Mouse (Mus musculus) intestine, embryonic 16.5 days (tissue): ENCODE measurements at regions not wholly inside any gene's neighbourhood (a gene's known extent, or its start where the extent isn't known, plus 50 kb on each side); places are given as distances from the start of the nearest gene placed in this dataset.

Experiments used
- ATAC-seq: fragments of 200-750 bp; cut with Nextera tagmentation; 2 replicates; pipeline ENCODE4 v1.8.0; 2017; ENCODE audit warnings: moderate TSS enrichment, moderate library complexity
- H3K27ac ChIP-seq: fragments of 300-500 bp; sonication (generic); 2 replicates; pipeline ENCODE4 v1.5.1; 2014; ENCODE audit warnings: mild to moderate bottlenecking, low read length
- H3K27me3 ChIP-seq: fragments of 300-500 bp; sonication (generic); replicated peaks from 2 replicates; pipeline ENCODE4 v1.6.1; 2014; ENCODE audit warnings: low read length, control low read depth, mixed read lengths; ENCODE audit not compliant: control insufficient read depth, insufficient read depth
- H3K36me3 ChIP-seq: fragments of 300-500 bp; sonication (generic); 2 replicates; pipeline ENCODE4 v1.6.1; 2014; ENCODE audit warnings: low read length, control low read depth; ENCODE audit not compliant: control insufficient read depth, insufficient read depth
- H3K4me1 ChIP-seq: fragments of 300-500 bp; sonication (generic); 2 replicates; pipeline ENCODE4 v1.6.1; 2014; ENCODE audit warnings: low read length, control low read depth, mixed read lengths; ENCODE audit not compliant: control insufficient read depth, insufficient read depth
- H3K4me2 ChIP-seq: fragments of 300-500 bp; sonication (generic); 2 replicates; pipeline ENCODE4 v1.6.1; 2014; ENCODE audit warnings: low read depth, low read length, control low read depth
- H3K4me3 ChIP-seq: fragments of 300-500 bp; sonication (generic); 2 replicates; pipeline ENCODE4 v1.5.1; 2014; ENCODE audit warnings: mild to moderate bottlenecking, low read length
- H3K9ac ChIP-seq: fragments of 300-500 bp; sonication (generic); 2 replicates; pipeline ENCODE4 v1.6.1; 2014; ENCODE audit warnings: low read depth, low read length
- H3K9me3 ChIP-seq: fragments of 300-500 bp; sonication (generic); 2 replicates; pipeline ENCODE4 v1.6.1; 2016; ENCODE audit warnings: low read length, control low read depth; ENCODE audit not compliant: control insufficient read depth
- WGBS: fragments of 180-500 bp; shearing (Covaris S2); extraction: QIAGEN DNeasy Blood & Tissue Kit; methylation state at CpG from one replicate; pipeline ENCODE4 v1.1.7; 2014; 5-methylcytosine and 5-hydroxymethylcytosine counted together

DNA sequence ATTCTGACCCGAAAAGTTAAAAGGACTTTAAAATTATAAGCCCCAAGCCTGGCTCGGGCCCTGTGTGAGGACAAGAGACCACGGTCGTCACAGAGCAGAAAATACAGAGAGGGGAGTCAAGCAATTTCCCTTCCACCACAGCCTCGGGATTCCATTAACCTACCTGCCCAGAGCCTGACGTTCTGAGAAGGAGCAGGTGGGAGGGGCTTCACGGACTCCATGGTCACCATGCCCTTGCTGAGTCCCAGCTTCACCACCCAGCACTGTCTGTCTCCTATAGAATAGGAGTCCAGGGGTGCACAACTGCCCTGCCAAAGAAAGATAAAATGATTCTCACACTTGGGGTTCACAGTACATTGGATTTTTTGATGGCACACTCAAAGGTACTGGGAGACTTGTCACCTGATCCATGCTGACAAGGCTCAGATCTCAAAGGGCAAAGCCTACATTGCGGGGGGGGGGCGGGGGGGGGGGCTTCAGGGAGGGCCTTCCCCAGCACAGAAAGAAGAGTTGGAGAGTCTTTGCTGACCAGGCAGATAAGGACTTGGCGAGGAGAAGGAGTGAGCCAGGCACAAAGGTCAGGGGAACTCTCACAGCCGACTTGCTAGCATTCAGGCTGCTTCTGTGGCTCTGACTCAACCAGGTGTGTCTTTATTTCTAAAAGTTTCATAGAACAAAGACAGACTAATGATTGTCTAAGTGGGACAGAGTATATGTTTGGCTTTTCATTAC, 166.1 kb downstream of the Ptpru start:
- H3K4me3 ChIP-seq, result peak overlapping the region; percentile 15; the same call in 1 of the 2 replicates
- peak overlapping the region; percentile 9; the same call in 1 of the 2 replicates for H3K4me2 ChIP-seq
- no peaks in the 10 kb centered on the region for H3K27me3 ChIP-seq
- ATAC-seq, result peak; percentile 89
- H3K9ac ChIP-seq, result peak overlapping the region; percentile 22; the same call in 1 of the 2 replicates
- peak overlapping the region; percentile 74 for H3K27ac ChIP-seq
- H3K4me1 ChIP-seq, result no peaks in the 10 kb centered on the region; the same call in 1 of the 2 replicates
- no peaks in the 10 kb centered on the region for H3K9me3 ChIP-seq
- H3K36me3 ChIP-seq, result no peaks in the 10 kb centered on the region
- WGBS, result 42% methylated on average over 11 of the region's 11 CpGs

DNA sequence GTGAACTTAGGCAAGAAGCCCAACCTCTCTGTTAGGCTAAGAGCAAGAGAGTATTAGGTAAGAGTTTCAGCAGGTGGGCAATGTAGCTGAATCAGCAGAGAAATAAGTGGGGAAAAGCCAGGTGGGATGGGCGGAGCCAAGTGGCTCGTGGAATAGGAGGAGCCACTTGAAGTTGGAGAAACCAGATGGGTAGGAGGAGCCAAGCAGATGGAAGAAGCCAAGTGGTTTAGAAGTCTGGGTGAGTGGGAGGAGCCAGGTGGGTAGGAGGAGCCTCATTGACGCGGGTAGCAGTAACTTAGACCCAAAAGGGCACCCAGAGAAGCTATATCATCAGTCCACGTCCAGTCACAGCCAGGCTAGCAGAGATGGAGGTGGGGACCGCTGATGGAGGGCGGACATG, 160.1 kb downstream of the Ptpru start:
- H3K27ac ChIP-seq, result no peak overlapping the region
- 83% methylated on average over 7 of the region's 7 CpGs for WGBS
- no peaks in the 10 kb centered on the region for H3K27me3 ChIP-seq
- H3K4me2 ChIP-seq, result no peak overlapping the region
- ATAC-seq, result no peak
- no peak overlapping the region for H3K9ac ChIP-seq
- no peak overlapping the region for H3K4me3 ChIP-seq
- no peaks in the 10 kb centered on the region for H3K36me3 ChIP-seq
- H3K4me1 ChIP-seq, result no peaks in the 10 kb centered on the region; the same call in 1 of the 2 replicates
- no peaks in the 10 kb centered on the region for H3K9me3 ChIP-seq

DNA sequence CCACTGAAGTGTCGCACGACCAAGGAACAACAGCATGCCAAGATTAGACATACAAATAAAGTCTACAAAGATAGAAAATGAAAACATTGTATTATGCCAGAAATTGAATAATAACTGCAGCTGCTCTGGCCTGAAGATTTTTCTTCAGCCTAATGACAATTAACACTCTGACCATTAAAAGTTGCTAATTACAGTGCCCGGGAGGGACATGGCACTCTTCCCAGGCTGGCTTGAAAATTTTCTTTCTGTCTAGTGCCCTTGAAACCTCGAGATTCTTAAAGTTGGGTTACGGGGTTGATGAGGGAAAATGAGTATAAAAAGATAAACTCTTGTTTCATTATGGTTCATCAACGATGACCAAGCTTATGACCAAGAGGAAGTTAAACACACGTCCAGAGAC, 154.9 kb downstream of the Ptpru start:
- H3K9me3 ChIP-seq, result no peaks in the 10 kb centered on the region
- no peak overlapping the region for H3K4me2 ChIP-seq
- H3K27me3 ChIP-seq, result no peaks in the 10 kb centered on the region
- no peak overlapping the region for H3K4me3 ChIP-seq
- no peak overlapping the region for H3K27ac ChIP-seq
- no peaks in the 10 kb centered on the region for H3K36me3 ChIP-seq
- ATAC-seq, result no peak
- 65% methylated on average over 7 of the region's 7 CpGs for WGBS
- no peaks in the 10 kb centered on the region for H3K4me1 ChIP-seq
- no peak overlapping the region for H3K9ac ChIP-seq

DNA sequence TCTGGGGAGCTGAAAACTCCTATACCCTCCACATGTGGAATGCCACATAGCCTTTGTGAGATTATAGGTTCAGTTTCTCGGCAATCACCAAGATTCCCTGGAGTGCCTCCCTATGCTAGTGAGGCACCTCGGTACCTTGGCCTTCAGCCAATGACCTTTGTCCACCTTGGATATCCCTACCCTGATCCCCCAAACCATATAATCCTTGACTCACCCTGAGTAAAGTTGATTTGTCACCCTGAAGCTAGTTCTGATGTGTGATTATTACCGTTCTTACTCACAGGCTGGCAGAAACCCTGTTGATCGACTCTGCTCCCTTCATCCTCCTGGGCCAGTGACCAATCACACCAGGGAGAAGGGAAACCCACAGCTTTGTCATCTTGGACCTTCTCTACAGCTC, 152.5 kb downstream of the Ptpru start:
- no peaks in the 10 kb centered on the region for H3K36me3 ChIP-seq
- 69% methylated on average over 4 of the region's 4 CpGs for WGBS
- H3K4me1 ChIP-seq, result no peaks in the 10 kb centered on the region; the same call in 1 of the 2 replicates
- H3K9ac ChIP-seq, result no peak overlapping the region
- no peak overlapping the region for H3K4me3 ChIP-seq
- ATAC-seq, result peak; percentile 86
- no peaks in the 10 kb centered on the region for H3K27me3 ChIP-seq
- no peak overlapping the region for H3K27ac ChIP-seq
- H3K9me3 ChIP-seq, result no peaks in the 10 kb centered on the region
- no peak overlapping the region for H3K4me2 ChIP-seq

DNA sequence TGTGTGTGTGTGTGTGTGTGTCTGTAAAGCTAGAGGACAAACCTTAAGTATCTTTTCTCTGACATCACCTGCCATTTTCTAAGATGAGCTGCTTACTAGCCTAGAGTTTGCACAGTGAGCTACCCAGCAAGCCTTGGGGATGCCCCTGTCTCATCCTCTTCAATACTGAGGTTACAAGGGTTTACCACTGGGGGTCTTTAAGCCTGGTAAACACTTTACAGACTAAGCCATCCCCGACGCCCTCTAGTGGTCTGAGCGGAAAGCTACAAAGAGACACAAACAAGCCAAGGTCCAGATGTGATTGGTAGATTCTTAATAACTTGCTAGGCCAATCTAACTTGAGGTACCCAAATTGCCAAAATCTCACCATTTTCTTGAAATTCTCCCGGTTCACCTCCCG, 143.9 kb downstream of the Ptpru start:
- Histone ChIP-seq H3K27ac (no peak overlapping the region), H3K4me2 (no peak overlapping the region), H3K9me3 (no peaks in the 10 kb centered on the region), H3K4me3 (no peak overlapping the region), H3K4me1 (peaks cover 11% of the 10 kb centered on the region), H3K27me3 (no peaks in the 10 kb centered on the region), H3K36me3 (no peaks in the 10 kb centered on the region), H3K9ac (no peak overlapping the region)
- no peak for ATAC-seq
- 17% methylated on average over 5 of the region's 5 CpGs for WGBS

DNA sequence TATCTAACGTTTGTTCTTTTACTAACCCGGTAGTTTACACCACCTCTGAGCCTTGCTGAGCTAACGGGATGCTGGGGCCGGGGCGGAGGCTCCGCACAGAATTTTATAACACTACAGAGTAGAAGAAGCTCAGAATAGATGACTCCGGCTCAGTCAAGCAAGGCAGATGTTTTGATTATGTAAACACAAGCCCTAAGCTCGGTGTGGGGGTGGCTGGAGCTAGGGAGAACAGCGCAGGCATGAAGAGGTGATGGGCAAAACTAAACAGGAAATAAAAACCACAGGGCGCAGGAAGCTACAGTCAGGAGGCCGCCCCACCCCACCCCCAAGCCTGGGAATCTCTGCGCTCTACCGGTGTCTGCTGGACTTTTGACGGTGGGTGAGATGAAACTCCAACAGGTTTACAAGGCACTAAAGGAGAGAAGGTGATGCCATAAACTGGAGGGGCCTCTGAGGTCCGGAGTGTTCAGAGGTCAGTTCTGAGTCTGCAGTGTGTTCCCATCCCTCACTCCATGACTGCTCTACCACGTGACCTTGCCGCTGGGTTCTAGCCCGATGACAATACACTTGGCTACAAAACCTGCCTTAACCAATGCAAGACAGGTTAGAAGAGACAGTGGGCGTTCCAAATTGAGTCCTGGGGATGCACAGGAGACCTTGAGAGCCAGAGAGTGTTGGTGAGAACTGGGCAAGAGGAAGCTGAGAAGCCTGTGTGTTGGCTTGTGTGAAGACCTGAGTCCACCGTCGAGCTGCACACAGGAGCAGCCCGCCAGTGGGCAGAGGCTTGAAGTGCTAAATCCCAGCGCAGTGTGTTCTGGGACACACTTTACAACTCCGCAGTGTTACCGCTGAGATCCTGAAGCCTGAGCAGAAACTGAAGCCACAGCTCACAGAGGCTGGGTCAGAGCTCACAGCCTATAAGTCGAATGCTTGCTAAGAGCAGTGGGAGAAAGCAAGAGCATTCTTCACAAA, 141.9 kb downstream of the Ptpru start:
- Histone ChIP-seq H3K36me3 (no peaks in the 10 kb centered on the region), H3K4me3 (peak overlapping the region; percentile 12; the same call in 1 of the 2 replicates), H3K9ac (0 out of 2 replicates have a peak overlapping the region, but pooled peaks have one; percentile 27), H3K4me2 (peak overlapping the region; percentile 31), H3K4me1 (peaks cover 11% of the 10 kb centered on the region), H3K9me3 (no peaks in the 10 kb centered on the region), H3K27ac (peak overlapping the region; percentile 76), H3K27me3 (no peaks in the 10 kb centered on the region)
- peak; percentile 96 for ATAC-seq
- 33% methylated on average over 26 of the region's 26 CpGs for WGBS
